Mouse (Mus musculus) gastrocnemius, adult 2 months (tissue): Measurements from ENCODE around the gene Myo3b. TPM values are rescaled to one million over a fixed set of nuclear protein-coding genes. Genes with fewer than 3 reads are reported as not detected.
A peak's percentile ranks its signal among the peaks of the same experiment; 100 is the strongest.

Experiments used
- DNase-seq: peaks from one replicate; pipeline ENCODE4 v3.0.0; 2022
- H3K27ac ChIP-seq: fragments of 200-600 bp; 2 replicates; pipeline ENCODE4 v1.8.1; 2022; ENCODE audit warnings: mild to moderate bottlenecking
- H3K4me3 ChIP-seq: fragments of 200-600 bp; 2 replicates; pipeline ENCODE4 v1.8.1; 2022; ENCODE audit warnings: mild to moderate bottlenecking, moderate library complexity
- CTCF ChIP-seq: fragments of 200-600 bp; IDR thresholded peaks from 2 replicates; pipeline ENCODE4 v1.8.1; 2022; ENCODE audit warnings: antibody characterized with exemption, mild to moderate bottlenecking, moderate library complexity
- intact Hi-C: fragments of 180-260 bp; cut with DNase I; formaldehyde crosslinking; loops from one replicate; pipeline ENCODE4 v1.15.1; 2025
- total RNA-seq, 2 experiments: library from RNA; stranded (reverse); gene quantifications; 2 replicates each; pipeline ENCODE4 v1.2.3; 2021

Myo3b gene
- total RNA-seq, 2 experiments from 2014 or later, result not detected

- H3K4me3 ChIP-seq, result no peak overlapping the region
- H3K27ac ChIP-seq, result no peak overlapping the region
- TF ChIP-seq CTCF, result no peak
- DNase-seq, result no peak
- intact Hi-C loops, result no loop called here
Measured at GRCm38 (mm10) chr2:70315125-70315524, 276.2 kb downstream of the Myo3b start.

- no peak overlapping the region for H3K27ac ChIP-seq
- DNase-seq, result no peak
- no peak overlapping the region for H3K4me3 ChIP-seq
- intact Hi-C loops, result no loop called here
- no peak for TF ChIP-seq CTCF
Measured at GRCm38 (mm10) chr2:70315734-70316133, 276.8 kb downstream of the Myo3b start.

- no peak for TF ChIP-seq CTCF
- H3K27ac ChIP-seq, result no peak overlapping the region
- intact Hi-C loops, result no loop called here
- no peak for DNase-seq
- H3K4me3 ChIP-seq, result no peak overlapping the region
Measured at GRCm38 (mm10) chr2:70317850-70318249, 278.9 kb downstream of the Myo3b start.

GRCm38 (mm10) chr2:70318861-70319555 lies 280.1 kb downstream of the Myo3b start:
- TF ChIP-seq CTCF, result no peak
- Histone ChIP-seq H3K27ac (no peak overlapping the region), H3K4me3 (no peak overlapping the region)
- intact Hi-C loops, result no loop called here
- DNase-seq, result no peak

GRCm38 (mm10) chr2:70322767-70323166 lies 283.8 kb downstream of the Myo3b start:
- intact Hi-C loops, result no loop called here
- TF ChIP-seq CTCF, result no peak
- H3K27ac ChIP-seq, result no peak overlapping the region

GRCm38 (mm10) chr2:70327602-70328001 lies 288.7 kb downstream of the Myo3b start:
- intact Hi-C loops, result no loop called here
- TF ChIP-seq CTCF, result no peak
- Histone ChIP-seq H3K4me3 (no peak overlapping the region), H3K27ac (no peak overlapping the region)
- DNase-seq, result no peak

More at GRCm38 (mm10) chr2:70322767-70323166, 283.8 kb downstream of the Myo3b start:
- H3K4me3 ChIP-seq, result no peak overlapping the region
- no peak for DNase-seq

GRCm38 (mm10) chr2:70332905-70333304 lies 294.0 kb downstream of the Myo3b start:
- TF ChIP-seq CTCF, result no peak
- Histone ChIP-seq H3K4me3 (no peak overlapping the region), H3K27ac (no peak overlapping the region)
- intact Hi-C loops, result no loop called here
- DNase-seq, result no peak

- Histone ChIP-seq H3K27ac (no peak overlapping the region), H3K4me3 (no peak overlapping the region)
- DNase-seq, result peak; percentile 55
- no peak for TF ChIP-seq CTCF
- intact Hi-C loops, result no loop called here
Measured at GRCm38 (mm10) chr2:70333553-70333952, 294.6 kb downstream of the Myo3b start.

- no peak for TF ChIP-seq CTCF
- Histone ChIP-seq H3K4me3 (no peak overlapping the region), H3K27ac (no peak overlapping the region)
- intact Hi-C loops, result no loop called here
- no peak for DNase-seq
Measured at GRCm38 (mm10) chr2:70336551-70336950, 297.6 kb downstream of the Myo3b start.

GRCm38 (mm10) chr2:70337208-70337611 lies 298.3 kb downstream of the Myo3b start:
- peak overlapping the region; percentile 33; the same call in 1 of the 2 replicates for H3K4me3 ChIP-seq
- no peak overlapping the region for H3K27ac ChIP-seq
- no peak for DNase-seq
- TF ChIP-seq CTCF, result no peak
- intact Hi-C loops, result no loop called here

- no peak for TF ChIP-seq CTCF
- intact Hi-C loops, result no loop called here
- no peak overlapping the region for H3K27ac ChIP-seq
- no peak for DNase-seq
- no peak overlapping the region; the same call in 1 of the 2 replicates for H3K4me3 ChIP-seq
Measured at GRCm38 (mm10) chr2:70337869-70338268, 298.9 kb downstream of the Myo3b start.

- H3K27ac ChIP-seq, result no peak overlapping the region
- no peak overlapping the region for H3K4me3 ChIP-seq
- intact Hi-C loops, result no loop called here
- DNase-seq, result no peak
- no peak for TF ChIP-seq CTCF
Measured at GRCm38 (mm10) chr2:70339061-70339460, 300.1 kb downstream of the Myo3b start.

- DNase-seq, result no peak
- Histone ChIP-seq H3K27ac (no peak overlapping the region), H3K4me3 (no peak overlapping the region)
- TF ChIP-seq CTCF, result no peak
- intact Hi-C loops, result no loop called here
Measured at GRCm38 (mm10) chr2:70339501-70339900, 300.6 kb downstream of the Myo3b start.

GRCm38 (mm10) chr2:70340224-70340623 lies 301.3 kb downstream of the Myo3b start:
- no peak overlapping the region for H3K4me3 ChIP-seq
- no peak overlapping the region for H3K27ac ChIP-seq
- no peak for DNase-seq
- intact Hi-C loops, result no loop called here
- no peak for TF ChIP-seq CTCF
